Mouse (Mus musculus) kidney, embryonic 16.5 days (tissue): ENCODE results near the gene Phex. TPM values are rescaled to one million over a fixed set of nuclear protein-coding genes. Genes with fewer than 3 reads are reported as not detected.

Experiments
- ATAC-seq: fragments of 200-750 bp; cut with Nextera tagmentation; 2 replicates; pipeline ENCODE4 v1.8.0; 2017; ENCODE audit warnings: moderate TSS enrichment; ENCODE audit not compliant: low FRiP score, low TSS enrichment
- H3K27ac ChIP-seq: fragments of 300-500 bp; sonication (generic); 2 replicates; pipeline ENCODE4 v1.5.1; 2014; ENCODE audit warnings: low read length
- H3K27me3 ChIP-seq: fragments of 300-500 bp; sonication (generic); 2 replicates; pipeline ENCODE4 v1.6.1; 2014; ENCODE audit warnings: low read length, control low read depth, mixed read lengths; ENCODE audit not compliant: insufficient read depth
- H3K36me3 ChIP-seq: fragments of 300-500 bp; sonication (generic); 2 replicates; pipeline ENCODE4 v1.6.1; 2014; ENCODE audit warnings: low read length, control low read depth, mixed read lengths; ENCODE audit not compliant: insufficient read depth
- H3K4me1 ChIP-seq: fragments of 300-500 bp; sonication (generic); 2 replicates; pipeline ENCODE4 v1.6.1; 2014; ENCODE audit warnings: low read length, control low read depth, mixed read lengths; ENCODE audit not compliant: insufficient read depth
- H3K4me2 ChIP-seq: fragments of 300-500 bp; sonication (generic); replicated peaks from 2 replicates; pipeline ENCODE4 v1.6.1; 2014; ENCODE audit warnings: low read depth, low read length
- H3K4me3 ChIP-seq: fragments of 300-500 bp; sonication (generic); 2 replicates; pipeline ENCODE4 v1.5.1; 2014; ENCODE audit warnings: mild to moderate bottlenecking, low read length
- H3K9ac ChIP-seq: fragments of 300-500 bp; sonication (generic); replicated peaks from 2 replicates; pipeline ENCODE4 v1.6.1; 2014; ENCODE audit warnings: low read length
- H3K9me3 ChIP-seq: fragments of 300-500 bp; sonication (generic); 2 replicates; pipeline ENCODE4 v1.6.1; 2016; ENCODE audit warnings: low read length, control low read depth
- WGBS: fragments of 180-500 bp; shearing (Covaris S2); extraction: QIAGEN DNeasy Blood & Tissue Kit; methylation state at CpG from one replicate; pipeline ENCODE4 v1.1.7; 2014; 5-methylcytosine and 5-hydroxymethylcytosine counted together
- polyA plus RNA-seq: library from polyadenylated mRNA; unstranded; fragments of >200 nt; fragmentation: Nextera tagmentation; extraction: Ambion mirVana; gene quantifications from 2 replicates; pipeline ENCODE4 v1.2.1, GENCODE M21; 2015

Phex gene
- polyA plus RNA-seq, 1 experiment from 2014 or later, result 0.49 TPM

DNA sequence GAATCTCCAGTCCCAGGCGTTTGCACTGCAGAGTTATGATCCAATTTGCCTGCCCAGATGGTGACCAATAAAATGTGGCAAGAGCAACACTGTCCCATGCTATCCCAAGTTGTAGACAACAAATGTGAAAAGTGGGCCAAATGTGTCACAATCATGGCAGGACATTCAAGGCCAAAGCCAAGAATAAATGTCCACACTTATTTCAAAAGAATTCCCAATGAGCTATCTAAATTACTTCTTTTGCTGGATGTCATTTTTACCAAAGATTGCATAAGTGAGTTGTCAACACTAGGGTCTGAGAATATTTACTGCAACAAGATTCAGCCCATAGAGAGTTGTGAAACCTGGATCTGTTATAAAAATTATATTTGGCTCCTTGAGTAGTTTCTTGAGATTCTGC lies 86.7 kb downstream of the Phex start:
- Histone ChIP-seq H3K36me3 (no peaks in the 10 kb centered on the region), H3K4me1 (no peaks in the 10 kb centered on the region), H3K4me3 (no peak overlapping the region), H3K27ac (no peak overlapping the region), H3K9ac (no peak overlapping the region), H3K4me2 (no peak overlapping the region), H3K9me3 (no peaks in the 10 kb centered on the region), H3K27me3 (no peaks in the 10 kb centered on the region)
- 57% methylated on average over 1 of the region's 1 CpGs for WGBS
- no peak for ATAC-seq

DNA sequence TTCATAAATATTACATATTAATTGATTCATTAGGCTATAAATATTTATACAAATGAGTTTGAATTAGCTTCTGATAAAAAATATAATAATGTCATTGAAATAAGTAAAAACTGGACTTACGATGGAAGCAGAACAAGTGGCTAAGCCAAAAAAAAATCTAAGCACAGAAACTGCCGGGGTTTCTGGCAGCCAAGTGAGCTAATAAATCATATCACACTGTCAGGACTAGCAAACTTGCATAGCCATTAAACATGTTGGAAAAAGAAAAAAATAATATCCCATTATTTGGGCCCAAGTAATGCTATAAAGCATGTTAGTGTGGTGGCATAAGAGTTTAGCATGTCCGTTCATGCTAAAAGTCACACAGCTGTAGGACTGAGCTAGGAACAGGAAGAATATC lies 87.4 kb downstream of the Phex start:
- H3K4me2 ChIP-seq, result no peak overlapping the region
- no peaks in the 10 kb centered on the region for H3K27me3 ChIP-seq
- no peaks in the 10 kb centered on the region for H3K36me3 ChIP-seq
- no peak overlapping the region for H3K9ac ChIP-seq
- H3K27ac ChIP-seq, result no peak overlapping the region
- no peaks in the 10 kb centered on the region for H3K4me1 ChIP-seq
- no peak overlapping the region for H3K4me3 ChIP-seq
- WGBS, result 74% methylated on average over 3 of the region's 3 CpGs
- H3K9me3 ChIP-seq, result no peaks in the 10 kb centered on the region
- no peak for ATAC-seq

DNA sequence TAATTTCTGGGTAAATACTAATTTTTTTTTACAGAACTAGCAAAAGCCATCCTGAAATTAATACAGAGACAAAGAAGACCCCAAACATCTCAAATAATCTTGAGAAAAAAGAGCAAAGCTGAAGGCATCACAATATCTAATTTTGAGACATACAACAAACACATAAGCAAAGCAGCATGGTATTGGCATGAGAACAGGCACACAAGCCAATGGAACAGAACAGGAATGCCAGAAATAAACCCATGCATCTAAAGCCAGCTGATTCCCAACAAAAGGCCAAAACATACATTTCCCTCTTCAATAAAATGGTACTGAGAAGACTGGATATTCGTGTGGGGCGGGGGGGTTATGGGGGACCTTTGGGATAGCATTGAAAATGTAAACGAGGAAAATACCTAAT lies 90.7 kb downstream of the Phex start:
- H3K9me3 ChIP-seq, result no peaks in the 10 kb centered on the region
- no peaks in the 10 kb centered on the region for H3K36me3 ChIP-seq
- WGBS, result 82% methylated on average over 3 of the region's 3 CpGs
- H3K27me3 ChIP-seq, result no peaks in the 10 kb centered on the region
- no peak overlapping the region for H3K27ac ChIP-seq
- H3K9ac ChIP-seq, result no peak overlapping the region
- H3K4me3 ChIP-seq, result no peak overlapping the region
- H3K4me2 ChIP-seq, result no peak overlapping the region
- ATAC-seq, result no peak
- H3K4me1 ChIP-seq, result no peaks in the 10 kb centered on the region

DNA sequence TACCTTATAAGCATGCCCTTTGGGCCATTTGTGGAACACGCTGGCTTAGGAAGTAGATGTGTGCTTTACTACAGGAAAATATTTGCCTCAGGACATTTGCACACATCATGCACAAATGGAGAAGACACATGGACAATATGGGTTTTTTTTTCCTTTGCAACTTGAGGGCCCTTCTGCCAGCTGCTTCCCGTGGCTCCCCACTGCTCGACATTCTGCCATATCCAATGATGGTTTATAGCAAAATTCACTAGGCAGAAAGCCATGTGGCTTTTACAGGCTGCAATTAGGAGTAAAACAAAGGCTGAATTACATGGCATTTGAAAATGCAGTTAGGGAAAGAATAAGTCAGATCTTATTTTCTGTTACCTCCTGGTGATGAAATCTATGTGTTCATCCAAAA lies 104.8 kb downstream of the Phex start:
- Histone ChIP-seq H3K9me3 (no peaks in the 10 kb centered on the region), H3K9ac (no peak overlapping the region), H3K27ac (no peak overlapping the region), H3K4me3 (no peak overlapping the region), H3K27me3 (peaks cover 4% of the 10 kb centered on the region; the same call in 1 of the 2 replicates), H3K36me3 (no peaks in the 10 kb centered on the region), H3K4me2 (no peak overlapping the region), H3K4me1 (no peaks in the 10 kb centered on the region)
- no peak for ATAC-seq
- 64% methylated on average over 3 of the region's 3 CpGs for WGBS

DNA sequence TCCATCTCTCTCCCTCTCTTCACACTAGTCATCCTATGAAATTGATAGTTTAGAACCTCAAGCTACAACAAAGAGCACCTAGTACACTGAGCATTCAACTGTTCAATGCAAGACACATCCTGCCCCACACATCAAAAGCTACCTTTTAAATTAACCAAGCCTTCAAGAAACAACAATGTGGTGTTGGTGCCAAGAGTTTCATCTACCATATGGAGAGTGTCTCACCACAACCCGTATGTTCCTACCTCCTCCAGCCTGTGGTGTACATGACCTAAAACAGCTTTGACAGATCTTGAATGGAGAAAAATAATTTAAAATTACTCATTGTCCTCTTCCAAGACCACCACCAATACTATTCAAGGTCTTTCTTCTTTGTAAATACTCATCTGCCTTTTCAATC lies 106.9 kb downstream of the Phex start:
- Histone ChIP-seq H3K9me3 (no peaks in the 10 kb centered on the region), H3K27ac (no peak overlapping the region), H3K4me3 (no peak overlapping the region), H3K36me3 (no peaks in the 10 kb centered on the region), H3K9ac (no peak overlapping the region), H3K4me2 (no peak overlapping the region), H3K4me1 (no peaks in the 10 kb centered on the region), H3K27me3 (peaks cover 9% of the 10 kb centered on the region; the same call in 1 of the 2 replicates)
- no peak for ATAC-seq
- 67% methylated on average over 1 of the region's 1 CpGs for WGBS

DNA sequence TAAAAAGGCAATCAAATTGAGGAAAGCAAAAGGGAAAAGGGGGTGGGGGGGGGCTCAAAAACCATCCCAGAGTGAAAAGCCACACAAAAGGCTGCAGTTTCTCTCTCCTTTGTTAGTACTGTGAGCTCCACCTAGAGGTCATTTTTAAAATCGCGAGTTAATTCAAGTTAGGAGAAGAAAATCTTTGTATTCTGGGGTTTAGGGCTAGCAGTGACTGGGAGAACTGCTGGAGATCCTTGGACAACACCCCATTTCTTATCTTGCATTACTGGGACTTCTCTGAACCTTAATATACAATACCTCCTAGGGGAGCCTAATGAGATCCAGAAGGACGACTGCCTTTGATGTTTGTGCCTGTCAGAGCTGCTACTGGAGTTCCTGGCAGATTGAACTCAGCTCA lies 107.7 kb downstream of the Phex start:
- Histone ChIP-seq H3K9me3 (no peaks in the 10 kb centered on the region), H3K36me3 (no peaks in the 10 kb centered on the region), H3K27ac (no peak overlapping the region), H3K4me3 (no peak overlapping the region), H3K4me1 (no peaks in the 10 kb centered on the region), H3K4me2 (no peak overlapping the region), H3K27me3 (peaks cover 9% of the 10 kb centered on the region; the same call in 1 of the 2 replicates), H3K9ac (no peak overlapping the region)
- 9% methylated on average over 3 of the region's 3 CpGs for WGBS
- no peak for ATAC-seq

DNA sequence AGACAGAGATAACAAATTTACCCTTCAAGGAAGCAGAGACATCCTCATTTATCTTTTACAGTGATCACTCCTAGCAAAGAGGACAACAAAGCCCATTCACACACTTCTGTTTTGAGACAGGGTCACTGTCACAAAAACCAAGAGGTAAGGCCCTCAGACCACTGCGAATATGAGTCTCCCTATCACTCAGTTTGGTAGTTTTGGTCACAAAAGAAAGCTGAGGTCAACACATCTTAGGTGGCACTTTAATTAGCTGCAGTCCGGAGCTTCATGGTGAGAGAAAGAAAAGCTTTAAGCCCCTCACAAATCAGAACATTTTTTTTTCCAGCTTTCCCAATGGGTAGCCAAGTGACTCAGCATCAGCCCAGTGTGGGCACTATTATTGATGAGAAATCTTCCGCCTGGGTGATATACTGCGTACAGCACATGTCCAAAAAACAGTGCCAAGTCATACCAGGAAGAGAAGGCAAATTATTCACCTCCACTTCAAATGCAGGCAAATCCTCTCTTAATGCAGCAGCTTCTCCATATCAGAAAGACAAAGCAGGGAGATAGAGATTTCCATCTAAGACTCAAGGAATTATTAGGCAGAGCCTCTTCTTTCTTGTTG lies 108.2 kb downstream of the Phex start:
- H3K4me3 ChIP-seq, result no peak overlapping the region
- no peaks in the 10 kb centered on the region for H3K9me3 ChIP-seq
- H3K27me3 ChIP-seq, result peaks cover 9% of the 10 kb centered on the region; the same call in 1 of the 2 replicates
- no peak overlapping the region for H3K9ac ChIP-seq
- H3K27ac ChIP-seq, result no peak overlapping the region
- no peak for ATAC-seq
- H3K4me2 ChIP-seq, result no peak overlapping the region
- 54% methylated on average over 4 of the region's 4 CpGs for WGBS
- no peaks in the 10 kb centered on the region for H3K4me1 ChIP-seq
- H3K36me3 ChIP-seq, result no peaks in the 10 kb centered on the region

DNA sequence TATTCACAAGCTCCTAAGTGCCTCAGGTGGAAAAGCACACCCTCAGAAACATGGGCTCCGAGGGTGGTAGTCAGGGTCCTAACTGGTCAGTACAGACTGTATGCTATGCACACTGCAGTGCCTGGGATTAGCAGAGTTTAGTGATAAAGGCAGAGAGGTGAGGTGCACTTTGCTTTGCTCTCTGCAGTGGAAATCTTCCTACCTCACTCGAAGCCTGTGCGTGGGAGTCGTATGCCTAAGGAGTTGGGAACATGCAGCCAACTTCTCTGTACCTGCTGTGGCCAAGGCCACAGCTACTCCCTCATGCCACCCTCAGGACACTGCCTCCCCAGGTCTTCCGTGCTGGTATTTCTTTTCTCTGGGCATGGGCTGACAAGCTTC lies 109.3 kb downstream of the Phex start:
- no peaks in the 10 kb centered on the region for H3K36me3 ChIP-seq
- no peak overlapping the region for H3K27ac ChIP-seq
- no peak overlapping the region for H3K4me3 ChIP-seq
- H3K4me1 ChIP-seq, result no peaks in the 10 kb centered on the region
- H3K27me3 ChIP-seq, result peaks cover 9% of the 10 kb centered on the region; the same call in 1 of the 2 replicates
- H3K9ac ChIP-seq, result no peak overlapping the region
- H3K9me3 ChIP-seq, result no peaks in the 10 kb centered on the region
- ATAC-seq, result no peak
- no peak overlapping the region for H3K4me2 ChIP-seq
- 62% methylated on average over 5 of the region's 5 CpGs for WGBS

DNA sequence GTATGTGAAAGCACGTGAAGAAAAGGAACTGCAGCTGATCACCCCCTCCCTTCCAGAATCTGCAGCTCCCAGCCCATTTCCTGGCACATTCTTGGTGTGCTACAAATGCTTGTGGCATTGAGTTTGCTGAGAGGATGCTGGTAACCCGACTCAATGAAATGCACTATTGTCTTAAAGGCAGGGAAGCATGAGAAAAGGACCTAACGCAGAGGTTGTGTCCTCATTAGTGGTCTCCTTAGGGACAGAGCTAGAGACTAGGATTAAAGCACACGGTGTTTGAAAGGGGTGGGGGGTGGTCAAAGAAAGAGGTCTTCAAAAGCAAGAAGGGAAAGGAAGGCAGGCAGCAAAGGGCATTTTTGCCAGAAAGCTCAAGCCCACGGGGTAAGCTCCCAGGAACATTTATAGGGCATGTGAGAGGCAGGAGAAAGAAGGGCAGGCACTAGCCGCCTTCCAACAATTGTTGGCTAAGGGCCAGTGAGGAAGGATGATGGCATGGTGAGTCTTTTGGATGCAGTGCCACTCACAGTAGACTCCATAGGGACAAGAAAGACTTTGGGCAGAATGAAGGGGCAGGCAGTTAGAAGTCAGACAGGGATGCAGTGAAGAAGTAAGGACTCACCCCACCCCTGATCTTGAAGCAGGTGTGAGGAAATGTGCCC lies 109.8 kb downstream of the Phex start:
- H3K36me3 ChIP-seq, result no peaks in the 10 kb centered on the region
- H3K4me2 ChIP-seq, result no peak overlapping the region
- no peaks in the 10 kb centered on the region for H3K9me3 ChIP-seq
- WGBS, result 47% methylated on average over 6 of the region's 6 CpGs
- no peak for ATAC-seq
- no peak overlapping the region for H3K27ac ChIP-seq
- H3K4me1 ChIP-seq, result no peaks in the 10 kb centered on the region
- no peak overlapping the region for H3K4me3 ChIP-seq
- no peak overlapping the region for H3K9ac ChIP-seq
- peaks cover 9% of the 10 kb centered on the region; the same call in 1 of the 2 replicates for H3K27me3 ChIP-seq

DNA sequence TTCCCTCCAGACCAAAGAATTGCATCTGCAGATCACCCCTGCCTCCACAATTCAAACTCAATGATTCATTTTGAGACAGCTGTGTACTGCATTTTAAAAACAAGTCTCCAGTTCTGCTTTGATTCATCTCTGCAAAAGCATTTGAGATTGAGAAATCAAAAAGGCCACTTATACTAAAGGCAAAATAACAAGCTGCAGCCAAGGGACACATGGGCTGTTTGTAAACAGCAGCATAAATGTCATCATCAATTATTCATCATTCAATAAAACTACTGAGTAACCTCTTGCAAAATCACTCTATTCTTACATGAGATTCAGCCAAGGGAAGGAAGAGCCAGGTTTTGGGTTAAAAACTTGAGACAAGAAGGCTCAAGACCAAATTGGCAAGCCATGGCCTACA lies 122.7 kb downstream of the Phex start:
- no peaks in the 10 kb centered on the region for H3K36me3 ChIP-seq
- no peak overlapping the region for H3K27ac ChIP-seq
- no peaks in the 10 kb centered on the region for H3K4me1 ChIP-seq
- H3K9me3 ChIP-seq, result no peaks in the 10 kb centered on the region
- no peak overlapping the region for H3K9ac ChIP-seq
- H3K27me3 ChIP-seq, result no peaks in the 10 kb centered on the region
- no peak overlapping the region for H3K4me3 ChIP-seq
- H3K4me2 ChIP-seq, result no peak overlapping the region
- no peak for ATAC-seq
